Mouse (Mus musculus): Measurements from ENCODE around the gene Muc3. TPM values are rescaled to one million over a fixed set of nuclear protein-coding genes. Genes with fewer than 3 reads are reported as not detected.
"Not testable (repeated sequence)": the region's sequence is repeated elsewhere in the genome, so short reads cannot be mapped to it uniquely, and the experiment has no call there.

Muc3 gene
- total RNA-seq, 2 experiments from 2014 or later = not detected

- no peak for DNase-seq
- intact Hi-C loops (cut with DNase I) = no loop called here
Measured at GRCm38 (mm10) chr5:137123516-137123915, 25.6 kb downstream of the Muc3 start.

- intact Hi-C loops (cut with DNase I) = no loop called here
- peak; percentile 78 to 81 for DNase-seq
Measured at GRCm38 (mm10) chr5:137122686-137123193, 26.4 kb downstream of the Muc3 start.

- intact Hi-C loops (cut with DNase I) = no loop called here
- no peak for DNase-seq
Measured at GRCm38 (mm10) chr5:137121280-137121679, 27.8 kb downstream of the Muc3 start.

GRCm38 (mm10) chr5:137118878-137119277 lies 30.2 kb downstream of the Muc3 start:
- intact Hi-C loops (cut with DNase I) = no loop called here
- DNase-seq = no peak

GRCm38 (mm10) chr5:137117994-137118393 lies 31.1 kb downstream of the Muc3 start:
- DNase-seq; intact Hi-C loops (cut with DNase I): not testable (repeated sequence)

GRCm38 (mm10) chr5:137116987-137117386 lies 32.1 kb downstream of the Muc3 start:
- no peak for DNase-seq
- intact Hi-C loops (cut with DNase I) = no loop called here

GRCm38 (mm10) chr5:137115866-137116847 lies 33.0 kb downstream of the Muc3 start, which contains the start of gene Trim56:
Trim56 (minus strand) TSS chr5:137116209.
- DNase-seq = peak; percentile 80 to 87
- intact Hi-C loops (cut with DNase I) = no loop called here

GRCm38 (mm10) chr5:137114891-137115561 lies 34.1 kb downstream of the Muc3 start:
- DNase-seq = no peak
- intact Hi-C loops (cut with DNase I) = no loop called here

GRCm38 (mm10) chr5:137111542-137112408 lies 37.3 kb downstream of the Muc3 start:
- no peak for DNase-seq
- intact Hi-C loops (cut with DNase I) = no loop called here

GRCm38 (mm10) chr5:137110863-137111262 lies 38.3 kb downstream of the Muc3 start:
- DNase-seq = no peak
- intact Hi-C loops (cut with DNase I) = no loop called here

GRCm38 (mm10) chr5:137109941-137110593 lies 39.1 kb downstream of the Muc3 start:
- no peak for DNase-seq
- intact Hi-C loops (cut with DNase I) = loop anchor here (5.0 kb wide), 1 partner anchor 178 kb away; no protein-coding TSS in a partner anchor

GRCm38 (mm10) chr5:137108111-137108510 lies 41.0 kb downstream of the Muc3 start:
- no peak for DNase-seq
- intact Hi-C loops (cut with DNase I) = loop anchor here (5.0 kb wide), 1 partner anchor 176 kb away; no protein-coding TSS in a partner anchor

- intact Hi-C loops (cut with DNase I) = loop anchor here (1.0 to 5.0 kb wide), 4 partner anchors 37 to 175 kb away; no protein-coding TSS in a partner anchor
- DNase-seq = no peak
Measured at GRCm38 (mm10) chr5:137107670-137108069, 41.5 kb downstream of the Muc3 start.

GRCm38 (mm10) chr5:137107024-137107423 lies 42.1 kb downstream of the Muc3 start:
- DNase-seq = peak; percentile 87 to 89
- intact Hi-C loops (cut with DNase I) = loop anchor here (1.0 to 5.0 kb wide), 4 partner anchors 36 to 175 kb away; no protein-coding TSS in a partner anchor

GRCm38 (mm10) chr5:137106434-137106833 lies 42.7 kb downstream of the Muc3 start:
- peak; percentile 56 to 63 for DNase-seq
- intact Hi-C loops (cut with DNase I) = loop anchor here (2.0 to 5.0 kb wide), 2 partner anchors 36 to 174 kb away; no protein-coding TSS in a partner anchor

- intact Hi-C loops (cut with DNase I) = no loop called here
Measured at GRCm38 (mm10) chr5:137103969-137104368, 45.2 kb downstream of the Muc3 start.

GRCm38 (mm10) chr5:137102575-137103522 lies 46.3 kb downstream of the Muc3 start:
- intact Hi-C loops (cut with DNase I) = no loop called here
- DNase-seq = peak; percentile 56 to 76

More at GRCm38 (mm10) chr5:137103969-137104368, 45.2 kb downstream of the Muc3 start:
- DNase-seq = no peak

GRCm38 (mm10) chr5:137102078-137102477 lies 47.0 kb downstream of the Muc3 start:
- no peak for DNase-seq
- intact Hi-C loops (cut with DNase I) = no loop called here

All from heart, postnatal 36 days (tissue).